Comparison of ENCODE assay signal across 9 mouse cellular contexts in genomic region chr14:103512802-103513472, GRCm38 (mm10). TPM values are rescaled to one million over a fixed set of nuclear protein-coding genes. Genes with fewer than 3 reads are reported as not detected.
DNase-seq lines count a peak whose midpoint lies in the region; ATAC-seq lines count a peak whose summit lies in the region.
"Had no signal": no experiment of that assay in that cellular context is flagged by ENCODE, and none has a peak within 500 bp of the region (broad histone marks: within the 10 kb centered on the region; RNA-seq: fewer than 3 reads in every experiment).

Gene Scel (plus strand): TSS chr14:103513342.

- intact Hi-C loops in heart, postnatal 10 days (cut with DNase I), result no loop called here

- WGBS in heart, embryonic 15.5 days, result 12% methylated on average over 14 of the region's 14 CpGs
- 16% methylated on average over 14 of the region's 14 CpGs for WGBS in hindbrain, embryonic 14.5 days
- WGBS in liver, embryonic 16.5 days (ENCODE audit: insufficient replicate concordance), result 17% methylated on average over 14 of the region's 14 CpGs

- H3K27ac ChIP-seq in heart, embryonic 15.5 days, result no peak within 1 kb of the TSS
- no peak within 1 kb of the TSS for H3K27ac ChIP-seq in hindbrain, embryonic 14.5 days
- no peak within 1 kb of the TSS for H3K27ac ChIP-seq in liver, embryonic 16.5 days (ENCODE audit: low read length)

- H3K4me3 ChIP-seq in heart, embryonic 15.5 days, result peak within 1 kb of the TSS; percentile 10; the same call in 1 of the 2 replicates
- H3K4me3 ChIP-seq in hindbrain, embryonic 14.5 days (replicated peaks; ENCODE audit: low read length), result no peak within 1 kb of the TSS
- no peak within 1 kb of the TSS for H3K4me3 ChIP-seq in liver, embryonic 16.5 days (ENCODE audit: low read depth, low read length)

- H3K9ac ChIP-seq in heart, embryonic 15.5 days, result no peak within 1 kb of the TSS
- no peak within 1 kb of the TSS; the same call in 1 of the 2 replicates for H3K9ac ChIP-seq in hindbrain, embryonic 14.5 days
- H3K9ac ChIP-seq in liver, embryonic 16.5 days (ENCODE audit: low read depth, low read length), result no peak within 1 kb of the TSS

- H3K9me3 ChIP-seq in heart, embryonic 15.5 days (replicated peaks), result no peaks in the 10 kb centered on the region
- H3K9me3 ChIP-seq in hindbrain, embryonic 14.5 days (ENCODE audit: control insufficient read depth, low read length), result no peaks in the 10 kb centered on the region
- no peaks in the 10 kb centered on the region for H3K9me3 ChIP-seq in liver, embryonic 16.5 days (replicated peaks; ENCODE audit: control insufficient read depth, low read length)
- H3K9me3 ChIP-seq: G1E had no signal

- no peaks in the 10 kb centered on the region for H3K36me3 ChIP-seq in heart, embryonic 15.5 days
- H3K36me3 ChIP-seq in hindbrain, embryonic 14.5 days (replicated peaks; ENCODE audit: control insufficient read depth, insufficient read depth), result no peaks in the 10 kb centered on the region
- no peaks in the 10 kb centered on the region for H3K36me3 ChIP-seq in liver, embryonic 16.5 days (ENCODE audit: control insufficient read depth, insufficient read depth)
- H3K36me3 ChIP-seq: G1E had no signal

- no peak for DNase-seq in heart, postnatal 10 days
- peak; percentile 33 for DNase-seq in ZHBTc4 (ENCODE audit: low read depth, low spot score)
- no peak for DNase-seq in hindbrain, embryonic 14.5 days (ENCODE audit: low spot score)
- DNase-seq in retina, postnatal 1 day, result peak; percentile 28
- DNase-seq in adrenal gland, postnatal 25 days, result no peak
- no peak for DNase-seq in thymus, adult 18-20 months

- H3K4me2 ChIP-seq in heart, embryonic 15.5 days, result peak within 1 kb of the TSS; percentile 47; the same call in 1 of the 2 replicates
- H3K4me2 ChIP-seq in hindbrain, embryonic 14.5 days (replicated peaks), result peak within 1 kb of the TSS; percentile 44
- no peak within 1 kb of the TSS for H3K4me2 ChIP-seq in liver, embryonic 16.5 days (ENCODE audit: low read depth, low read length)

- H3K4me1 ChIP-seq in heart, embryonic 15.5 days (replicated peaks), result peaks cover 7% of the 10 kb centered on the region
- H3K4me1 ChIP-seq in hindbrain, embryonic 14.5 days (replicated peaks; ENCODE audit: control insufficient read depth, insufficient read depth, low read length), result peaks cover 6% of the 10 kb centered on the region; the same call in 1 of the 2 replicates
- no peaks in the 10 kb centered on the region for H3K4me1 ChIP-seq in liver, embryonic 16.5 days (ENCODE audit: control insufficient read depth, low read depth, low read length)

- ATAC-seq in heart, embryonic 15.5 days (replicated peaks; ENCODE audit: insufficient number of reproducible peaks, insufficient read depth, low FRiP score, low read depth), result no peak
- ATAC-seq in hindbrain, embryonic 14.5 days (ENCODE audit: low FRiP score), result no peak
- ATAC-seq in liver, embryonic 16.5 days (ENCODE audit: low read depth), result peak; percentile 54; the same call in 1 of the 2 replicates

- H3K27me3 ChIP-seq in heart, embryonic 15.5 days, result no peaks in the 10 kb centered on the region
- H3K27me3 ChIP-seq in hindbrain, embryonic 14.5 days (ENCODE audit: control insufficient read depth, insufficient read depth, low read length), result no peaks in the 10 kb centered on the region
- no peaks in the 10 kb centered on the region for H3K27me3 ChIP-seq in liver, embryonic 16.5 days (ENCODE audit: control insufficient read depth, insufficient read depth, low read depth, low read length)

RNA-seq across cellular contexts. Expression of gene Scel, which starts in this region (rescaled TPM):
- 0.29 and 0.34 TPM in 2 replicates for polyA plus RNA-seq in heart, embryonic 15.5 days (2015; fragmentation: Nextera tagmentation; extraction: Ambion mirVana)
- under 1 TPM; 0.17 TPM for total RNA-seq in heart, postnatal 10 days (2021)
- 0.10 and 0.36 TPM in 2 replicates for polyA plus RNA-seq in hindbrain, embryonic 14.5 days (2014; fragmentation: Nextera tagmentation; extraction: Ambion mirVana)
- 0.15 and 0.22 TPM in 2 replicates for polyA plus RNA-seq in liver, embryonic 16.5 days (2015; fragmentation: Nextera tagmentation; extraction: Ambion mirVana)
- total RNA-seq in adrenal gland, postnatal 25 days (2021), result 0.12 and 0.38 TPM in 2 replicates
- total RNA-seq: G1E had no signal
- polyA plus RNA-seq: G1E had no signal

Comparison
In these comparisons a context has a peak if more than half of its experiments do, and no peak if none do; other contexts are left out.
1. Peak in ATAC-seq in liver, embryonic 16.5 days; RNA of the gene not detected or under 1 TPM.
2. DNase-seq: peak in ZHBTc4 (single experiment) and retina, postnatal 1 day (single experiment); none in heart, postnatal 10 days (0 of 2), hindbrain, embryonic 14.5 days (single experiment), adrenal gland, postnatal 25 days (single experiment) and thymus, adult 18-20 months (0 of 2).